Mouse (Mus musculus) bone marrow, adult 2 months (tissue): ENCODE results near the gene Derl3. TPM values are rescaled to one million over a fixed set of nuclear protein-coding genes. Genes with fewer than 3 reads are reported as not detected.
A peak's percentile ranks its signal among the peaks of the same experiment; 100 is the strongest.

Experiments used
- H3K27ac ChIP-seq: fragments of 200-500 bp; 2 replicates; pipeline ENCODE4 v1.5.1; 2012; ENCODE audit warnings: low read depth, mild to moderate bottlenecking, control low read depth, inconsistent platforms, low read length; ENCODE audit not compliant: control insufficient read depth, poor library complexity, insufficient read depth
- H3K4me1 ChIP-seq: fragments of 200-500 bp; 2 replicates; pipeline ENCODE4 v1.6.1; 2011; ENCODE audit warnings: low read length; ENCODE audit not compliant: control insufficient read depth, insufficient read depth
- H3K4me3 ChIP-seq: fragments of 200-500 bp; replicated peaks from 2 replicates; pipeline ENCODE3; 2011; ENCODE audit warnings: mild to moderate bottlenecking, low read depth, low read length, control low read depth; ENCODE audit not compliant: control insufficient read depth
- CTCF ChIP-seq: fragments of 200-500 bp; IDR thresholded peaks from 2 replicates; pipeline ENCODE4 v1.5.1; 2011; ENCODE audit warnings: low read length, control low read depth; ENCODE audit not compliant: control insufficient read depth, insufficient read depth
- POLR2A ChIP-seq: fragments of 200-500 bp; IDR thresholded peaks from 2 replicates; pipeline ENCODE4 v1.6.1; 2011; ENCODE audit warnings: low read depth, mild to moderate bottlenecking, control low read depth, low read length, borderline replicate concordance; ENCODE audit not compliant: control insufficient read depth
- WGBS: fragments of 180-500 bp; shearing (Covaris S2); methylation state at CpG from one replicate; pipeline ENCODE4 v1.1.7; 2018; 5-methylcytosine and 5-hydroxymethylcytosine counted together
- polyA plus RNA-seq: library from polyadenylated mRNA; stranded (reverse); fragments of >200 nt; gene quantifications from 2 replicates; pipeline ENCODE4 v1.2.4, GENCODE M21; 2011; ENCODE audit warnings: low replicate concordance; ENCODE audit not compliant: missing spikeins, insufficient read depth, insufficient read length

Derl3 gene
- polyA plus RNA-seq, 1 experiment = 1.2 TPM

- 91% methylated on average over 2 of the region's 2 CpGs for WGBS
- no peak overlapping the region for H3K4me3 ChIP-seq
- H3K27ac ChIP-seq = no peak overlapping the region
- no peaks in the 10 kb centered on the region for H3K4me1 ChIP-seq
- no peak for TF ChIP-seq CTCF
- TF ChIP-seq POLR2A = no peak
These were observed 17.5 kb downstream of the Derl3 start for GRCm38 (mm10) chr10:75910698-75911097.

GRCm38 (mm10) chr10:75913013-75913589 lies 19.9 kb downstream of the Derl3 start:
- H3K4me1 ChIP-seq = no peaks in the 10 kb centered on the region

GRCm38 (mm10) chr10:75915557-75915956 lies 22.3 kb downstream of the Derl3 start:
- Histone ChIP-seq H3K27ac (no peak overlapping the region), H3K4me3 (no peak overlapping the region), H3K4me1 (no peaks in the 10 kb centered on the region)
- TF ChIP-seq CTCF (no peak), POLR2A (no peak)
- 75% methylated on average over 7 of the region's 7 CpGs for WGBS

More at GRCm38 (mm10) chr10:75913013-75913589, 19.9 kb downstream of the Derl3 start:
- 42% methylated on average over 6 of the region's 6 CpGs for WGBS
- TF ChIP-seq CTCF (no peak), POLR2A (no peak)
- Histone ChIP-seq H3K4me3 (no peak overlapping the region), H3K27ac (no peak overlapping the region)

- no peak overlapping the region for H3K4me3 ChIP-seq
- TF ChIP-seq CTCF (no peak), POLR2A (no peak)
- WGBS = 84% methylated on average over 8 of the region's 8 CpGs
These were observed 23.6 kb downstream of the Derl3 start for GRCm38 (mm10) chr10:75916840-75917239.

GRCm38 (mm10) chr10:75919026-75919425 lies 25.8 kb downstream of the Derl3 start:
- H3K27ac ChIP-seq = no peak overlapping the region

More at GRCm38 (mm10) chr10:75916840-75917239, 23.6 kb downstream of the Derl3 start:
- no peaks in the 10 kb centered on the region; the same call in 1 of the 2 replicates for H3K4me1 ChIP-seq
- H3K27ac ChIP-seq = no peak overlapping the region

GRCm38 (mm10) chr10:75921026-75921725 lies 28.0 kb downstream of the Derl3 start, which contains the start of gene Smarcb1:
Gene Smarcb1, minus strand, starts transcription at chr10:75921617.
- Histone ChIP-seq H3K4me3 (peak within 1 kb of the TSS; percentile 91), H3K4me1 (no peaks in the 10 kb centered on the region; the same call in 1 of the 2 replicates), H3K27ac (peak within 1 kb of the TSS; percentile 84)
- under 1% methylated on average over 76 of the region's 76 CpGs for WGBS
- peak; percentile 74; the same call in 1 of the 2 replicates for TF ChIP-seq POLR2A
- no peak for TF ChIP-seq CTCF

More at GRCm38 (mm10) chr10:75919026-75919425, 25.8 kb downstream of the Derl3 start:
- WGBS = 84% methylated on average over 5 of the region's 5 CpGs
- Histone ChIP-seq H3K4me3 (no peak overlapping the region), H3K4me1 (no peaks in the 10 kb centered on the region; the same call in 1 of the 2 replicates)
- TF ChIP-seq CTCF = no peak
- TF ChIP-seq POLR2A = no peak

- Histone ChIP-seq H3K27ac (peak overlapping the region; percentile 46), H3K4me1 (no peaks in the 10 kb centered on the region; the same call in 1 of the 2 replicates), H3K4me3 (peak overlapping the region; percentile 91)
- TF ChIP-seq CTCF = no peak
- no peak for TF ChIP-seq POLR2A
- 5% methylated on average over 22 of the region's 22 CpGs for WGBS
These were observed 28.7 kb downstream of the Derl3 start for GRCm38 (mm10) chr10:75921726-75922560.

- TF ChIP-seq POLR2A = no peak
- no peak for TF ChIP-seq CTCF
- no peak overlapping the region for H3K27ac ChIP-seq
- 44% methylated on average over 2 of the region's 2 CpGs for WGBS
- H3K4me3 ChIP-seq = no peak overlapping the region
- H3K4me1 ChIP-seq = no peaks in the 10 kb centered on the region; the same call in 1 of the 2 replicates
These were observed 31.1 kb downstream of the Derl3 start for GRCm38 (mm10) chr10:75924324-75924723.
